Comparison of ENCODE assay signal across 23 mouse cellular contexts in genomic region chr5:45835131-45835530, GRCm38 (mm10). TPM values are rescaled to one million over a fixed set of nuclear protein-coding genes. Genes with fewer than 3 reads are reported as not detected.
DNase-seq lines count a peak whose midpoint lies in the region; ATAC-seq and TF ChIP-seq lines count a peak whose summit lies in the region.
"Had no signal": no experiment of that assay in that cellular context is flagged by ENCODE, and none has a peak within 500 bp of the region (broad histone marks: within the 10 kb centered on the region; RNA-seq: fewer than 3 reads in every experiment).

No protein-coding gene starts in this region.

- H3K4me2 ChIP-seq in midbrain, embryonic 11.5 days, result no peak overlapping the region
- no peak overlapping the region for H3K4me2 ChIP-seq in midbrain, embryonic 13.5 days (replicated peaks)

- H3K27me3 ChIP-seq in midbrain, embryonic 11.5 days (ENCODE audit: control insufficient read depth, insufficient read depth, low read length), result no peaks in the 10 kb centered on the region
- no peaks in the 10 kb centered on the region for H3K27me3 ChIP-seq in midbrain, embryonic 13.5 days
- H3K27me3 ChIP-seq in MEL (ENCODE audit: control insufficient read depth in 1 of 2, insufficient read depth in 2 of 2, low read length in 2 of 2), result no peaks in the 10 kb centered on the region
- H3K27me3 ChIP-seq: CH12.LX, Patski had no signal

- peak; percentile 21 for DNase-seq in midbrain, embryonic 11.5 days (ENCODE audit: low spot score, missing footprints)
- DNase-seq in MEL (ENCODE audit: low read depth, low spot score), result peak; percentile 54
- no peak for DNase-seq in embryo, embryonic 9.5 days (ENCODE audit: extremely low spot score)
- no peak for DNase-seq in thymus, adult 18-20 months
- no peak for DNase-seq in cerebellum, adult 9-11 months
- DNase-seq: adrenal gland, adult 2 months; adrenal gland, adult 8-10 months; adrenal gland, postnatal 10 days; adrenal gland, postnatal 14 days; adrenal gland, postnatal 25 days; adrenal gland, postnatal 36 days; B cell, adult 2 months; cerebellum, adult 11 months; cerebellum, adult 11-12 months; cerebellum, adult 18-20 months had no signal

- 96% methylated on average over 2 of the region's 2 CpGs for WGBS in midbrain, embryonic 11.5 days
- WGBS in midbrain, embryonic 13.5 days, result 98% methylated on average over 2 of the region's 2 CpGs

- H3K4me3 ChIP-seq in midbrain, embryonic 11.5 days (ENCODE audit: low read depth, low read length), result no peak overlapping the region
- H3K4me3 ChIP-seq in midbrain, embryonic 13.5 days (replicated peaks), result no peak overlapping the region
- H3K4me3 ChIP-seq in MEL (ENCODE audit: control insufficient read depth in 1 of 2, insufficient read depth in 1 of 2, low read depth in 2 of 2, low read length in 2 of 2), result no peak overlapping the region

- ATAC-seq in midbrain, embryonic 11.5 days (ENCODE audit: low FRiP score), result no peak
- ATAC-seq in midbrain, embryonic 13.5 days, result no peak
- ATAC-seq in granulocyte monocyte progenitor cell, adult 5-6 weeks (replicated peaks; ENCODE audit: poor library complexity, severe bottlenecking), result peak; percentile 35
- ATAC-seq in megakaryocyte, adult 5-6 weeks (ENCODE audit: poor library complexity, severe bottlenecking), result peak; percentile 56; the same call in 1 of the 2 replicates
- ATAC-seq: activated CD4-positive, CD25-positive, alpha-beta regulatory T cell, adult 4 months; CD4-positive, CD25-positive, alpha-beta regulatory T cell, adult 4 months; Patski had no signal

- no peak overlapping the region for H3K9ac ChIP-seq in midbrain, embryonic 11.5 days (ENCODE audit: low read length)
- H3K9ac ChIP-seq in midbrain, embryonic 13.5 days (replicated peaks), result no peak overlapping the region
- H3K9ac ChIP-seq in MEL (ENCODE audit: control insufficient read depth, low read depth, low read length, poor library complexity, severe bottlenecking), result no peak overlapping the region

- 0 out of 4 replicates have a peak, but pooled peaks have one; percentile 12 to 40 for TF ChIP-seq EP300 in MEL (IDR thresholded peaks at IDR 0.05; ENCODE audit: low read depth in 1 of 2, low read length in 2 of 2)

- H3K4me1 ChIP-seq in midbrain, embryonic 11.5 days (ENCODE audit: control insufficient read depth, insufficient read depth, low read length), result no peaks in the 10 kb centered on the region
- no peaks in the 10 kb centered on the region for H3K4me1 ChIP-seq in midbrain, embryonic 13.5 days (replicated peaks)
- peaks cover 3 to 12% of the 10 kb centered on the region in 2 experiments for H3K4me1 ChIP-seq in MEL (ENCODE audit: control insufficient read depth in 1 of 2, insufficient read depth in 2 of 2, low read length in 2 of 2)

- no peak for TF ChIP-seq RAD21 in MEL (IDR thresholded peaks at IDR 0.05; ENCODE audit: low read depth, low read length)

- TF ChIP-seq POLR2A in MEL (IDR thresholded peaks at IDR 0.05; ENCODE audit: control insufficient read depth in 1 of 2, insufficient read depth in 1 of 2, low read depth in 1 of 2, low read length in 2 of 2, poor library complexity in 1 of 2), result no peak

- H3K9me3 ChIP-seq in midbrain, embryonic 11.5 days (ENCODE audit: control insufficient read depth, low read length), result peaks cover 12% of the 10 kb centered on the region; the same call in 1 of the 2 replicates
- peaks cover 3% of the 10 kb centered on the region; the same call in 1 of the 2 replicates for H3K9me3 ChIP-seq in midbrain, embryonic 13.5 days
- H3K9me3 ChIP-seq in MEL (replicated peaks; ENCODE audit: insufficient read depth, low read length), result no peaks in the 10 kb centered on the region
- H3K9me3 ChIP-seq: G1E had no signal

- no peak for TF ChIP-seq CTCF in MEL (IDR thresholded peaks at IDR 0.05 in 2 of 3, conservative IDR thresholded peaks at IDR 0.05 in 1 of 3; ENCODE audit: control insufficient read depth in 1 of 3, insufficient read depth in 1 of 3, low read depth in 2 of 3, low read length in 3 of 3, poor library complexity in 1 of 3, severe bottlenecking in 1 of 3)

- peaks cover 37% of the 10 kb centered on the region for H3K79me2 ChIP-seq in MEL (ENCODE audit: control insufficient read depth, insufficient read depth, low read length, poor library complexity)

- no peaks in the 10 kb centered on the region for H3K36me3 ChIP-seq in midbrain, embryonic 11.5 days (ENCODE audit: control insufficient read depth, insufficient read depth, low read length)
- H3K36me3 ChIP-seq in midbrain, embryonic 13.5 days, result 0 out of 2 replicates have a peak, but pooled peaks cover 4% of the 10 kb centered on the region
- peaks cover 0 to 11% of the 10 kb centered on the region in 2 experiments; a peak in 3 of 4 replicates for H3K36me3 ChIP-seq in MEL (ENCODE audit: control insufficient read depth in 1 of 2, insufficient read depth in 2 of 2, low read length in 2 of 2)

- H3K27ac ChIP-seq in midbrain, embryonic 11.5 days (ENCODE audit: low read depth, low read length), result no peak overlapping the region
- H3K27ac ChIP-seq in midbrain, embryonic 13.5 days, result no peak overlapping the region
- no peak overlapping the region for H3K27ac ChIP-seq in MEL (ENCODE audit: control insufficient read depth, low read depth, low read length)

TF ChIP-seq in MEL, 35 proteins besides CTCF, POLR2A, EP300 and RAD21:
- no peak for TF ChIP-seq GATA1 (IDR thresholded peaks at IDR 0.05; ENCODE audit: low read depth, low read length)
- no peak for TF ChIP-seq MAZ (IDR thresholded peaks at IDR 0.05; ENCODE audit: low read depth, low read length)
- TF ChIP-seq TBP (IDR thresholded peaks at IDR 0.05; ENCODE audit: low read depth, low read length), result no peak
- no peak for TF ChIP-seq KAT2A (conservative IDR thresholded peaks at IDR 0.05; ENCODE audit: low read depth, low read length)
- TF ChIP-seq SIN3A (IDR thresholded peaks at IDR 0.05; ENCODE audit: low read length), result peak; percentile 42; the same call in 1 of the 2 replicates
- no peak for TF ChIP-seq ETS1 (IDR thresholded peaks at IDR 0.05; ENCODE audit: low read depth, low read length)
- peak; percentile 58 for TF ChIP-seq RCOR1 (IDR thresholded peaks at IDR 0.05; ENCODE audit: low read depth, low read length)
- TF ChIP-seq ZC3H11A (IDR thresholded peaks at IDR 0.05; ENCODE audit: low read depth, low read length), result no peak
- TF ChIP-seq ZKSCAN1 (IDR thresholded peaks at IDR 0.05; ENCODE audit: low read depth, low read length), result no peak
- no peak for TF ChIP-seq ZMIZ1 (IDR thresholded peaks at IDR 0.05; ENCODE audit: low read depth, low read length)
- TF ChIP-seq HCFC1 (IDR thresholded peaks at IDR 0.05; ENCODE audit: low read depth, low read length), result no peak

RNA-seq across cellular contexts. Expression of gene Lcorl, which starts 22.3 kb away (rescaled TPM):
- 41.1 and 45.5 TPM in 2 replicates for polyA plus RNA-seq in midbrain, embryonic 11.5 days (2014; fragmentation: Nextera tagmentation; extraction: Ambion mirVana)
- 64.4 and 71.3 TPM in 2 replicates for polyA plus RNA-seq in midbrain, embryonic 13.5 days (2015; fragmentation: Nextera tagmentation; extraction: Ambion mirVana)
- 10.6 and 11.6 TPM in 2 replicates for total RNA-seq in MEL (2012; rRNA removed)
- polyA plus RNA-seq in MEL (2012; ENCODE audit: insufficient read depth in 1 of 2, insufficient read length in 2 of 2, low read depth in 1 of 2, low replicate concordance in 2 of 2, missing spikeins in 1 of 2), result 10 to 100 TPM in 1 of 2 experiments, not detected in 1; 10.1 TPM
- total RNA-seq in granulocyte monocyte progenitor cell, adult 5-6 weeks (2014; fragmentation: Nextera tagmentation), result 30.6 and 31.4 TPM in 2 replicates
- 34.3 and 39.7 TPM in 2 replicates for total RNA-seq in granulocyte monocyte progenitor cell, adult 5-6 weeks (2017)
- total RNA-seq in megakaryocyte, adult 5-6 weeks (2015), result 27.8 and 34.2 TPM in 2 replicates
- total RNA-seq in megakaryocyte, adult 5-6 weeks (2017), result 25.5 and 32.1 TPM in 2 replicates

Comparison
In these comparisons a context has a peak if more than half of its experiments do, and no peak if none do; other contexts are left out.
1. ATAC-seq: peak in granulocyte monocyte progenitor cell, adult 5-6 weeks (single experiment) and megakaryocyte, adult 5-6 weeks (single experiment); none in midbrain, embryonic 11.5 days (single experiment) and midbrain, embryonic 13.5 days (single experiment).
2. DNase-seq: peak in midbrain, embryonic 11.5 days (single experiment) and MEL (single experiment); none in embryo, embryonic 9.5 days (single experiment), thymus, adult 18-20 months (0 of 2) and cerebellum, adult 9-11 months (single experiment).